Mouse (Mus musculus) cerebellum, adult 2 months (tissue): ENCODE data around the gene Pias1. TPM values are rescaled to one million over a fixed set of nuclear protein-coding genes. Genes with fewer than 3 reads are reported as not detected.

Source experiments
- DNase-seq, 2 experiments: peaks; one replicate each; pipeline ENCODE4 v3.0.0; 2021
- H3K27ac ChIP-seq: fragments of 200-500 bp; 2 replicates; pipeline ENCODE4 v1.5.1; 2012; ENCODE audit warnings: low read length, control low read depth, inconsistent platforms; ENCODE audit not compliant: insufficient read depth
- H3K27me3 ChIP-seq: fragments of 200-500 bp; 2 replicates; pipeline ENCODE4 v1.6.1; 2012; ENCODE audit warnings: inconsistent platforms, mild to moderate bottlenecking, low read length, moderate library complexity; ENCODE audit not compliant: control insufficient read depth, insufficient read depth
- H3K4me1 ChIP-seq: fragments of 200-500 bp; 2 replicates; pipeline ENCODE4 v1.6.1; 2011; ENCODE audit warnings: low read length; ENCODE audit not compliant: control insufficient read depth, insufficient read depth
- H3K4me3 ChIP-seq: fragments of 200-500 bp; replicated peaks from 2 replicates; pipeline ENCODE3; 2011; ENCODE audit warnings: mild to moderate bottlenecking, low read depth, low read length, control low read depth; ENCODE audit not compliant: insufficient read depth
- CTCF ChIP-seq: fragments of 200-500 bp; IDR thresholded peaks from 2 replicates; pipeline ENCODE4 v1.5.1; 2011; ENCODE audit warnings: low read depth, mild to moderate bottlenecking, control low read depth, low read length, moderate library complexity, borderline replicate concordance; ENCODE audit not compliant: insufficient read depth
- POLR2A ChIP-seq: fragments of 200-500 bp; IDR thresholded peaks from 2 replicates; pipeline ENCODE4 v1.6.1; 2011; ENCODE audit warnings: low read length, control low read depth, borderline replicate concordance; ENCODE audit not compliant: insufficient read depth
- WGBS: fragments of 180-500 bp; shearing (Covaris S2); methylation state at CpG from one replicate; pipeline ENCODE4 v1.1.7; 2018; 5-methylcytosine and 5-hydroxymethylcytosine counted together
- polyA plus RNA-seq: library from polyadenylated mRNA; depleted of rRNA; stranded (reverse); fragments of >200 nt; gene quantifications from 2 replicates; pipeline ENCODE4 v1.2.3, GENCODE M21; 2012

The Pias1 gene
- polyA plus RNA-seq, 1 experiment: 26.8 TPM

DNA sequence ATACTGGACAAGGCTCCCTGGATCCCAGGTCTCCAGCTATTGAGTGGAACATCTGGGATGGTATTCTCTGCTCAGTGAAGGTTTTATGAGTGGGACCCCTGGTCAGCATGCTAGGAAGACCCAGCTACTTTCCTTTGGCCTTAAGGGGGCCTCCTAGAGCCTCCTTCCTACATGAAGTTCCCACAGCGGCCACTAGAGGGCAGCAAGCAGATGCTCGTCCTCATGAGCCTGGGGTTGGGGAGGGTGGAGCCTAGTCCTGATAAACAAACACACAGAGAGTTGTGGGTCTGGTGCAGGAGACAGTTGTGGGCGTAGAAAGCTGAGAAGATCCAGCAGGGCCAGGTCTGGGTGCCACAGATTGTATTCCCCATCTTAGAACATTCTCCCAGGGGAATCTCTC is 140.0 kb downstream of the Pias1 start:
- no peak overlapping the region for H3K4me3 ChIP-seq
- no peaks in the 10 kb centered on the region for H3K27me3 ChIP-seq
- WGBS: 2% methylated on average over 3 of the region's 3 CpGs
- peak; percentile 76 to 89 for DNase-seq
- H3K4me1 ChIP-seq: no peaks in the 10 kb centered on the region
- no peak overlapping the region for H3K27ac ChIP-seq
- TF ChIP-seq CTCF: peak; percentile 97
- no peak for TF ChIP-seq POLR2A

DNA sequence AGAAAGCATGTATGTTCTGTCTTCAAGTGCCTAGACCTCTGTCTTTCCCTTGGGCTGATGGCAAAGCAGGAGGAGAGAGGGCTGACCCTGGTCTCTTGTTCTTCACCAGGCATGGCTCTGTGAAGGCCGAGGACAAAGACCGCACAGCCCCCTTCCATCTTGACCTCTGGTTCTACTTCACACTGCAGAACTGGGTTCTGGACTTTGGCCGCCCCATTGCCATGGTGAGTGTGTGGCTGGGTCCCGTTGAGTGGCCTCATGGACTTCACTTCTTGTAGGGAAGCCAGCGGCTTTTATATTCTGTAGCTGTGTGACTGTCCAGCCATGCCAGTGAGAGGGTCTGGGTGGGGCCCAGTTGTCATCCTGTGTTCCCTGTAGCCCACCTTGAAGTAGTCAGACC is 143.3 kb downstream of the Pias1 start:
- DNase-seq: no peak
- WGBS: 91% methylated on average over 5 of the region's 5 CpGs
- TF ChIP-seq CTCF (no peak), POLR2A (no peak)

DNA sequence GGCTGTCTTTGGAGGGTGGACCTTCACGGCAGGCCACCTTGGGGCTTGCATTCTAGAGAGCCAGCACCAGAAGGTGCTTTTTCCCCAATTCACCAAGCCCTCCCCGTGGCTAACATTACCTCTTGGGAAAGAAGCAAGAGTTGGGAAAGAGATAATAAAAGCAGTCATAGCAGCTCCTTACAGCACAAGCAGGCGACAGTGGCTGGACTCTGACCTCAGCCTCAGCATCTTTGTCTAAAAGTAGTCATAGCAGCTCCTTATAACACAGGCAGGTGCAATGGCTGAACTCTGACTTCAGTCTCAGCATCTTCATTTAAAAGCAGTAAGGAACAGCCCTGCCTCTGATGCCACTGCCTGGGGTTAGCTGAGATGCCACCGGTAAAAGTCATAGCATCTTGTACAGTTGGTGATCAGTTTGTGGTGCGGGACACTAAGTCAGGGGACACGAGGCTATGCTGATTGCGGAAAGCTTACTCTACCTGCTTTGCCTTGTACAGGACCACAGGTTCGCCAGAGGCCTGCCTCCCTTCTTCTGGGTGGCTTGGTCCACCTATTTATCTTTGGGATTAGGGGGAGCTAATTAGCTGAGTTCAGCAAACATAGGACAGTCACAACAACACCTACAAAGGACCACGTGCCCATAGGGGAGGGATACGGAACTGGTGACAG is 144.2 kb downstream of the Pias1 start:
- DNase-seq: no peak
- H3K4me3 ChIP-seq: no peak overlapping the region
- H3K27ac ChIP-seq: no peak overlapping the region
- H3K27me3 ChIP-seq: no peaks in the 10 kb centered on the region
- H3K4me1 ChIP-seq: peaks cover 10% of the 10 kb centered on the region
- WGBS: 90% methylated on average over 10 of the region's 10 CpGs
- TF ChIP-seq CTCF (no peak), POLR2A (no peak)

More for the DNA sequence above, 143.3 kb downstream of the Pias1 start:
- Histone ChIP-seq H3K27me3 (no peaks in the 10 kb centered on the region), H3K4me3 (no peak overlapping the region), H3K4me1 (peaks cover 7% of the 10 kb centered on the region), H3K27ac (no peak overlapping the region)

DNA sequence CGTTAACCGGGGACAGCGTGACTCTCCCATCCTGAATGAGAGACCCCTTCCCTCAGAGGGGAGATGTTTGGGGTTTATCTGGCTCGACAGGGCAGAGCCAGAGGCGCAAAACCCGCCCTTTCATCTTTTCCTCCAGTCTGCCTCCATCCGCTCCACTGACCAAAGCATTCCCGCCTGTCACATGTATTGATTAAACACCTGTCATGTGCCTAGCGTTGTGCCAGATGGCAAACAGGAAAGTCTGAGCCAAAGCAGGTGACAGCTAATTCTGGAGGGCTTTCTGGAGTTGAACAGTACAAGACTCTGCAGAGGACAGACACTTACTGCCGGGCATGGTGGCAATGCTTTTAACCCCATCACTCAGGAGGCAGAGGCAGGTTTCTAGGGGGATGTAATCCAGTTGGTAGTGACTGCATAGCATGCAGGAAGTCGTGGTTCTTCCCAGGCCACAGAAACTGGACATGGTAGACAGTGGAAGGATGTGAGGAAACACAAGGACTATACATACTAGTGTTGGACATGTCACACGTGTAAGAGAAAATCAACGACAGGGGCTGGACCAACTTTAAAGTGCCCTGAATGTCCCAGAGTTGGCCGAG is 148.5 kb downstream of the Pias1 start:
- peaks cover 10% of the 10 kb centered on the region for H3K4me1 ChIP-seq
- H3K27me3 ChIP-seq: no peaks in the 10 kb centered on the region
- H3K27ac ChIP-seq: peak overlapping the region; percentile 75
- H3K4me3 ChIP-seq: peak overlapping the region; percentile 92
- DNase-seq: peak in 1 of 2 experiments; percentile 56
- WGBS: 7% methylated on average over 14 of the region's 14 CpGs
- no peak for TF ChIP-seq POLR2A
- no peak for TF ChIP-seq CTCF

DNA sequence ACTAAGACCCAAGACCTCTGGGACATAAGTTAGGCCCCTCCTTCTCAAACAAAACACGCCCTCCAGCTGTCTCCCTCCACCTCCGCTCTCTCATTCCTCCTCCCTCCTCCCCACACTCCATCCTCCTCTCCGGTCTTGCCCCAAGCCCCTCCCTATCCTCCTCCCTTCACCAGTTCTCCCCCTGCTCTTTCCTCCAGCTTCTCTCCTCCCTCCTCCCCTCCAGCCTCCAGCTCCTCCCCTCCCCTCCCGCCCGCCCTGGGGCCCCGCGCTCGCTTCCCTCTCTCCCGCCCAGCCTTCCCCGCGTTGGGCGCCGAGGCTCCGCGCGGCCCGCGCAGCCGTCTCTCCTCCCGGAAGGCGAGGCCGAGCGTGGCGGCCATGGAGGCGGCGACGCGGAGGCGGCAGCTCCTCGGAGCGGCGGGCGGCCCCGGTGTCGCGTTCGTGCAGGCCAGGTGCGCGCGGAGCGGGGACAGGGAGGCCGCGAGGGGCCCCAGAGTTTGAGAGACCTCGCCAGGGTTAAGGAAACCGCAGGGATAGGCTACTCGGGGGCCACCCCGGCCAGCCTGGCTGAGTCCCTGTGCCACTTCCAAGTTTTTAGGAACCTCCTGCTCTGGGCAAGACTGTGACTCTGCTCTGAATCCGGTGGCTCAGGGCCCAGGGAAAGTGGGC is 149.1 kb downstream of the Pias1 start, which contains the start of gene Cln6:
Cln6 (plus strand) TSS at position 280 of the 666 bp plus-strand sequence.
- Histone ChIP-seq H3K27me3 (no peaks in the 10 kb centered on the region), H3K4me3 (peak within 1 kb of the TSS; percentile 92), H3K27ac (peak within 1 kb of the TSS; percentile 75), H3K4me1 (peaks cover 10% of the 10 kb centered on the region)
- peak; percentile 81 to 84 for DNase-seq
- 2% methylated on average over 38 of the region's 48 CpGs for WGBS
- TF ChIP-seq CTCF (no peak), POLR2A (peak; percentile 25; the same call in 1 of the 2 replicates)

DNA sequence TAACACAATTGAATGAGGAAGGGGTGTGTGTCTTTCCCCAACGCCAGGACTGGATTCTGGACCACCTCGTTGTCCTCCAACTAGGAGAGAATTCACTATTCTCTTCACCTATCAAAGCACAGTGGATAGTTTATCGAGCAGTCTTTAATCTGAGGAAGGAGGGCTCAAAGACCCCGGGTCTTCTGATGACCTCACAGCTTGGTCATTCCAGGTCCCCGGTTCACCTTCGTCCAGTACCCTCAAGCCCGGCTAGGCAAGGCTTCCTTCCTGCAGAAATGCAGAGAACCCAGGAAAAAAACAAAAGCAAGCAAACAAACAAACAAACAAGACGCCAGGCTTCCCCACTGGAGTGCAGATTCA is 149.6 kb downstream of the Pias1 start:
- 15% methylated on average over 8 of the region's 8 CpGs for WGBS
- Histone ChIP-seq H3K4me1 (peaks cover 10% of the 10 kb centered on the region), H3K27me3 (no peaks in the 10 kb centered on the region), H3K27ac (no peak overlapping the region), H3K4me3 (peak overlapping the region; percentile 92)
- DNase-seq: no peak
- TF ChIP-seq POLR2A: no peak
- TF ChIP-seq CTCF: no peak

DNA sequence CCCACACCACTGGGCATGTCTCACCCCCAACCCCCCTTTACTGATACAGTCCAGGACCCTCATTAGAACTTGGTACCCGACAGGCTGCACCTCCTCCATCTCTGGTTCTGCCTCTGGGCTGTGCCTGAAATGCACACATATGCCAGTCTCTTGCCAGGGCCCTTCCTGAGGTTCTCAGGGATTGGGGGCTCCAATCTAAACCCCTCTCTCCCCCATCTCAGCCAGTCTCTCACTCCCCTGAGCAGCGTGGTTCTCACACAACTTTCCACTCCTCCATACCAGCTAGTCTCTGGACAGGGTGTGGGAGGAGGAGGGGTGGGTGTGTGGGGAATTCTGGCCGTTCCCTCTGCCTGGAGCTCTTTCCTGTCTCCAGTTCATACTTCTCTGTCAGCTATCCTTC is 150.1 kb downstream of the Pias1 start:
- no peak for DNase-seq
- H3K27me3 ChIP-seq: no peaks in the 10 kb centered on the region
- WGBS: 64% methylated on average over 3 of the region's 3 CpGs
- H3K27ac ChIP-seq: no peak overlapping the region
- H3K4me3 ChIP-seq: no peak overlapping the region
- peaks cover 10% of the 10 kb centered on the region for H3K4me1 ChIP-seq
- TF ChIP-seq CTCF: no peak
- TF ChIP-seq POLR2A: no peak
